Mouse (Mus musculus) testis, adult 2 months (tissue): Measurements from ENCODE around the gene Agbl5. TPM values are rescaled to one million over a fixed set of nuclear protein-coding genes. Genes with fewer than 3 reads are reported as not detected.

Source experiments
- H3K27ac ChIP-seq: fragments of 200-500 bp; 2 replicates; pipeline ENCODE4 v1.5.1; 2012; ENCODE audit warnings: low read depth, low read length; ENCODE audit not compliant: control insufficient read depth, insufficient read depth
- H3K27me3 ChIP-seq: fragments of 200-500 bp; 2 replicates; pipeline ENCODE4 v1.6.1; 2012; ENCODE audit warnings: mild to moderate bottlenecking, low read length, moderate library complexity; ENCODE audit not compliant: control insufficient read depth, insufficient read depth
- H3K36me3 ChIP-seq: fragments of 200-500 bp; 2 replicates; pipeline ENCODE4 v1.6.1; 2012; ENCODE audit warnings: mild to moderate bottlenecking, low read length; ENCODE audit not compliant: control insufficient read depth, insufficient read depth
- H3K4me1 ChIP-seq: fragments of 200-500 bp; 2 replicates; pipeline ENCODE4 v1.6.1; 2012; ENCODE audit warnings: low read length; ENCODE audit not compliant: control insufficient read depth, insufficient read depth
- H3K4me3 ChIP-seq: fragments of 200-500 bp; 2 replicates; pipeline ENCODE4 v1.5.1; 2012; ENCODE audit warnings: low read depth, mild to moderate bottlenecking, low read length, moderate library complexity, mixed read lengths; ENCODE audit not compliant: control insufficient read depth
- CTCF ChIP-seq: fragments of 200-500 bp; IDR thresholded peaks from 2 replicates; pipeline ENCODE4 v1.5.1; 2012; ENCODE audit warnings: low read depth, mild to moderate bottlenecking, inconsistent platforms, low read length, moderate library complexity; ENCODE audit not compliant: control insufficient read depth, insufficient read depth, insufficient replicate concordance
- POLR2A ChIP-seq: fragments of 200-500 bp; IDR thresholded peaks from 2 replicates; pipeline ENCODE4 v1.6.1; 2012; ENCODE audit warnings: low read depth, mild to moderate bottlenecking, inconsistent platforms, low read length, moderate library complexity; ENCODE audit not compliant: control insufficient read depth
- polyA plus RNA-seq: library from polyadenylated mRNA; depleted of rRNA; stranded (reverse); fragments of >200 nt; gene quantifications from 2 replicates; pipeline ENCODE4 v1.2.3, GENCODE M21; 2012

Agbl5 gene
- polyA plus RNA-seq, 1 experiment: 489 TPM

GRCm38 (mm10) chr5:30944344-30944743 is 55.9 kb downstream of the Agbl5 start:
- Histone ChIP-seq H3K27ac (no peak overlapping the region), H3K4me1 (peaks cover 11% of the 10 kb centered on the region), H3K4me3 (no peak overlapping the region), H3K36me3 (no peaks in the 10 kb centered on the region), H3K27me3 (no peaks in the 10 kb centered on the region)
- TF ChIP-seq POLR2A (no peak), CTCF (no peak)

- no peak within 1 kb of the TSS for H3K27ac ChIP-seq
Observed at GRCm38 (mm10) chr5:30944956-30945781, 56.7 kb downstream of the Agbl5 start, which contains the start of gene Cgref1. Gene Cgref1, minus strand, starts transcription at chr5:30945591.

GRCm38 (mm10) chr5:30948620-30949019 is 60.1 kb downstream of the Agbl5 start:
- H3K4me3 ChIP-seq: no peak overlapping the region
- peaks cover 17% of the 10 kb centered on the region for H3K4me1 ChIP-seq
- no peaks in the 10 kb centered on the region for H3K27me3 ChIP-seq
- H3K36me3 ChIP-seq: no peaks in the 10 kb centered on the region
- no peak overlapping the region for H3K27ac ChIP-seq
- no peak for TF ChIP-seq CTCF
- no peak for TF ChIP-seq POLR2A

More at GRCm38 (mm10) chr5:30944956-30945781, 56.7 kb downstream of the Agbl5 start, which contains the start of gene Cgref1:
- Histone ChIP-seq H3K36me3 (no peaks in the 10 kb centered on the region), H3K4me1 (peaks cover 15% of the 10 kb centered on the region), H3K4me3 (peak within 1 kb of the TSS; percentile 43), H3K27me3 (no peaks in the 10 kb centered on the region)
- TF ChIP-seq CTCF: no peak
- no peak for TF ChIP-seq POLR2A

- Histone ChIP-seq H3K4me3 (peak overlapping the region; percentile 84), H3K4me1 (peaks cover 16% of the 10 kb centered on the region), H3K27ac (peak overlapping the region; percentile 40), H3K36me3 (peaks cover 4% of the 10 kb centered on the region), H3K27me3 (no peaks in the 10 kb centered on the region)
- TF ChIP-seq POLR2A (peak; percentile 45), CTCF (no peak)
Observed at GRCm38 (mm10) chr5:30949654-30950326, 61.3 kb downstream of the Agbl5 start.

- TF ChIP-seq CTCF (no peak), POLR2A (no peak)
- no peaks in the 10 kb centered on the region for H3K27me3 ChIP-seq
- H3K36me3 ChIP-seq: peaks cover 8% of the 10 kb centered on the region
- H3K27ac ChIP-seq: no peak overlapping the region; the same call in 1 of the 2 replicates
- peak overlapping the region; percentile 84 for H3K4me3 ChIP-seq
- peaks cover 10% of the 10 kb centered on the region for H3K4me1 ChIP-seq
Observed at GRCm38 (mm10) chr5:30950451-30950850, 62.0 kb downstream of the Agbl5 start.

GRCm38 (mm10) chr5:30950922-30951321 is 62.4 kb downstream of the Agbl5 start:
- peaks cover 8% of the 10 kb centered on the region for H3K36me3 ChIP-seq
- no peak overlapping the region for H3K27ac ChIP-seq
- no peak overlapping the region for H3K4me3 ChIP-seq
- peaks cover 8% of the 10 kb centered on the region for H3K4me1 ChIP-seq
- no peaks in the 10 kb centered on the region for H3K27me3 ChIP-seq
- no peak for TF ChIP-seq POLR2A
- no peak for TF ChIP-seq CTCF

- peaks cover 8% of the 10 kb centered on the region for H3K4me1 ChIP-seq
- H3K27ac ChIP-seq: no peak overlapping the region
- no peaks in the 10 kb centered on the region for H3K27me3 ChIP-seq
- H3K4me3 ChIP-seq: no peak overlapping the region
- H3K36me3 ChIP-seq: peaks cover 10% of the 10 kb centered on the region
- TF ChIP-seq CTCF (no peak), POLR2A (no peak)
Observed at GRCm38 (mm10) chr5:30951706-30952105, 63.2 kb downstream of the Agbl5 start.
